In genomic region chr17:47436907-47437547, GRCm38 (mm10) we compare ENCODE assay signal across 7 mouse cellular contexts. TPM values are rescaled to one million over a fixed set of nuclear protein-coding genes. Genes with fewer than 3 reads are reported as not detected.
A peak's percentile ranks its signal among the peaks of the same experiment; 100 is the strongest.
DNase-seq lines count a peak whose midpoint lies in the region; ATAC-seq and TF ChIP-seq lines count a peak whose summit lies in the region.

TSS of gene 1700001C19Rik (minus strand) at chr17:47437376.

- ATAC-seq in forebrain, embryonic 12.5 days (ENCODE audit: low FRiP score) = no peak
- no peak for ATAC-seq in liver, embryonic 13.5 days (ENCODE audit: low read depth)
- no peak for ATAC-seq in neural tube, embryonic 15.5 days (ENCODE audit: low FRiP score)

- TF ChIP-seq CTCF in thymus, adult 2 months (IDR thresholded peaks at IDR 0.05; ENCODE audit: borderline replicate concordance, control insufficient read depth, extremely low read depth, insufficient read depth, low read length, poor library complexity) = no peak

- peaks cover 21% of the 10 kb centered on the region for H3K4me1 ChIP-seq in thymus, adult 2 months (replicated peaks; ENCODE audit: control insufficient read depth, insufficient read depth, low read length)
- peaks cover 28% of the 10 kb centered on the region for H3K4me1 ChIP-seq in forebrain, embryonic 12.5 days
- peaks cover 66% of the 10 kb centered on the region for H3K4me1 ChIP-seq in liver, embryonic 13.5 days (replicated peaks)
- peaks cover 17% of the 10 kb centered on the region for H3K4me1 ChIP-seq in neural tube, embryonic 15.5 days

- peak within 1 kb of the TSS; percentile 34 for H3K4me3 ChIP-seq in thymus, adult 2 months (ENCODE audit: control insufficient read depth, insufficient read depth, low read length)
- H3K4me3 ChIP-seq in forebrain, embryonic 12.5 days (replicated peaks) = peak within 1 kb of the TSS; percentile 34
- H3K4me3 ChIP-seq in liver, embryonic 13.5 days (replicated peaks) = peak within 1 kb of the TSS; percentile 60
- peak within 1 kb of the TSS; percentile 41 for H3K4me3 ChIP-seq in neural tube, embryonic 15.5 days (replicated peaks)

- H3K9ac ChIP-seq in forebrain, embryonic 12.5 days = peak within 1 kb of the TSS; percentile 9; the same call in 1 of the 2 replicates
- peak within 1 kb of the TSS; percentile 63 for H3K9ac ChIP-seq in liver, embryonic 13.5 days
- H3K9ac ChIP-seq in neural tube, embryonic 15.5 days (replicated peaks) = peak within 1 kb of the TSS; percentile 32; the same call in 1 of the 2 replicates

- peaks cover 5% of the 10 kb centered on the region; the same call in 1 of the 2 replicates for H3K27me3 ChIP-seq in thymus, adult 2 months (ENCODE audit: control insufficient read depth, insufficient read depth, low read length)
- H3K27me3 ChIP-seq in forebrain, embryonic 12.5 days = peaks cover 70% of the 10 kb centered on the region
- H3K27me3 ChIP-seq in liver, embryonic 13.5 days = peaks cover 32% of the 10 kb centered on the region
- peaks cover 31% of the 10 kb centered on the region for H3K27me3 ChIP-seq in neural tube, embryonic 15.5 days (replicated peaks)

- no peaks in the 10 kb centered on the region for H3K36me3 ChIP-seq in thymus, adult 2 months (ENCODE audit: control insufficient read depth, insufficient read depth, low read length)
- no peaks in the 10 kb centered on the region for H3K36me3 ChIP-seq in forebrain, embryonic 12.5 days (replicated peaks)
- no peaks in the 10 kb centered on the region for H3K36me3 ChIP-seq in liver, embryonic 13.5 days
- no peaks in the 10 kb centered on the region for H3K36me3 ChIP-seq in neural tube, embryonic 15.5 days

- WGBS in thymus, adult 2 months = 15% methylated on average over 25 of the region's 25 CpGs
- WGBS in forebrain, embryonic 12.5 days = 3% methylated on average over 25 of the region's 25 CpGs
- WGBS in liver, embryonic 13.5 days (ENCODE audit: insufficient replicate concordance) = 3% methylated on average over 25 of the region's 25 CpGs
- WGBS in neural tube, embryonic 15.5 days = 3% methylated on average over 23 of the region's 25 CpGs

- no peaks in the 10 kb centered on the region for H3K9me3 ChIP-seq in forebrain, embryonic 12.5 days
- no peaks in the 10 kb centered on the region for H3K9me3 ChIP-seq in liver, embryonic 13.5 days (replicated peaks)
- no peaks in the 10 kb centered on the region for H3K9me3 ChIP-seq in neural tube, embryonic 15.5 days (replicated peaks)

- no peak within 1 kb of the TSS for H3K27ac ChIP-seq in thymus, adult 2 months (ENCODE audit: control insufficient read depth, insufficient read depth, low read length)
- H3K27ac ChIP-seq in forebrain, embryonic 12.5 days = no peak within 1 kb of the TSS
- H3K27ac ChIP-seq in liver, embryonic 13.5 days = peak within 1 kb of the TSS; percentile 29; the same call in 1 of the 2 replicates
- no peak within 1 kb of the TSS for H3K27ac ChIP-seq in neural tube, embryonic 15.5 days (replicated peaks)

- no peak for TF ChIP-seq POLR2A in thymus, adult 2 months (IDR thresholded peaks at IDR 0.05; ENCODE audit: control insufficient read depth, extremely low read depth, insufficient read depth, low read length, poor library complexity)

- peak within 1 kb of the TSS; percentile 53 for H3K4me2 ChIP-seq in forebrain, embryonic 12.5 days
- peak within 1 kb of the TSS; percentile 76 for H3K4me2 ChIP-seq in liver, embryonic 13.5 days
- peak within 1 kb of the TSS; percentile 91 for H3K4me2 ChIP-seq in neural tube, embryonic 15.5 days

- DNase-seq in thymus, adult 2 months = no peak
- no peak for DNase-seq in thymus, adult 18-20 months
- DNase-seq in liver, embryonic 13.5 days = no peak
- DNase-seq in left cerebral cortex, adult 9 months (ENCODE audit: low spot score in 2 of 2) = no peak
- no peak for DNase-seq in B cell, adult 2 months

RNA-seq across cellular contexts. Expression of gene 1700001C19Rik, which starts in this region (rescaled TPM):
- 0.11 and 0.26 TPM in 2 replicates for polyA plus RNA-seq in thymus, adult 2 months (2012; rRNA removed)
- 0.19 and 0.31 TPM in 2 replicates for polyA plus RNA-seq in forebrain, embryonic 12.5 days (2016; fragmentation: Nextera tagmentation; extraction: Ambion mirVana)
- polyA plus RNA-seq in liver, embryonic 13.5 days (2015; fragmentation: Nextera tagmentation; extraction: Ambion mirVana) = 0.78 and 0.88 TPM in 2 replicates
- polyA plus RNA-seq in neural tube, embryonic 15.5 days (2015; fragmentation: Nextera tagmentation; extraction: Ambion mirVana) = 0.63 and 0.78 TPM in 2 replicates

Comparison
In these comparisons a context has a peak if more than half of its experiments do, and no peak if none do; other contexts are left out.
1. H3K9ac ChIP-seq: peak in every context shown above with its lines; median percentile 63 in liver, embryonic 13.5 days; 32 in neural tube, embryonic 15.5 days; 9 in forebrain, embryonic 12.5 days.